Mouse (Mus musculus): Measurements from ENCODE around the gene Aff1. TPM values are rescaled to one million over a fixed set of nuclear protein-coding genes. Genes with fewer than 3 reads are reported as not detected.

The Aff1 gene
- polyA plus RNA-seq, 1 experiment: not detected

GRCm38 (mm10) chr5:103748343-103748742 lies 56.2 kb downstream of the Aff1 start:
- Histone ChIP-seq H3K27ac (ENCODE audit: insufficient read depth, low read depth, low read length) (no peak overlapping the region), H3K4me3 (ENCODE audit: insufficient read depth, low read depth, low read length) (no peak overlapping the region), H3K4me1 (ENCODE audit: control insufficient read depth, insufficient read depth, low read length) (no peaks in the 10 kb centered on the region)
- TF ChIP-seq POLR2A (IDR thresholded peaks at IDR 0.05; ENCODE audit: insufficient read depth, low read depth, low read length) (no peak), CTCF (IDR thresholded peaks at IDR 0.05; ENCODE audit: insufficient read depth, low read depth, low read length) (no peak)

DNA sequence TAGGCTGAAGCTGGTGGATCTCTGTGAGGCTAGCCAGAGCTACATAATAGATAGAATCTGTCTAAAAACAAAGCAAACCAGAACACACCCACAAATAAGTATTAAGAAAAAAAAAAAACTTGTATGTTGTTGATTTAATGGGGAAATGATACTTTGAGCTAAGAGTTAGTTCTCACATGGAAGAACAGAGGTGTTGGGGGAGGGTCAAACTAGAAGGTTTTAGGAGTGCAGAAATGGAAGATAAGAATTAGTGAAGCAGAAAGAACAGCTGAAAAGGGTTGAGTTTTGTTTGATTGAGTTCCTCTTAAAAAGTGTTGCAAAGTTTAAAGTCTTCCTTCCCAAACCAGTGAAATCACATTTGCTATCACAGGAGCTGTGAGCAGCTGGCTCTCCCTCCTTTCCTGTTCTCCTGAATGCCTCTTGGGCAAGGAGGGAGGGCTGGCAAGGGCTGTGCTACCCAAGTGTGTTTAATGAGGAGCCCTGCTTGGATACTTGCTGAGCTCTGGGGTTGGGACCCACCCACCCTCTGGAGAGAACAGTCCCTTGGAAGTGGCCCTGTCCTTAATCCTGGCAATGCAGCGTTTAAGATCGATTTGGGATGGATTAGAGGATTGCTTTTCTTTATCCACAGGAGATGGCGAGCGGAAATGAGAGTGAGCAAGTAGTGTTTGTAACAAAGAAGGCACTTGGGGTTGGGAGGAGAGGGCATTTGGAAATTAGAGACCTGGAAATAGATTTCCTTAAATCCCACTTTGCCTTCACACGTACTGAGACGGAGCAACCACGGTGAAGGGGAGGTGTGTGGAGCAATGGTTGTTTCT lies 57.5 kb downstream of the Aff1 start:
- 62% methylated on average over 7 of the region's 7 CpGs for WGBS
- no peak overlapping the region for H3K4me3 ChIP-seq (ENCODE audit: insufficient read depth, low read depth, low read length)
- H3K4me1 ChIP-seq (ENCODE audit: control insufficient read depth, insufficient read depth, low read length): peaks cover under 1% of the 10 kb centered on the region; the same call in 1 of the 2 replicates
- no peak for TF ChIP-seq POLR2A (IDR thresholded peaks at IDR 0.05; ENCODE audit: insufficient read depth, low read depth, low read length)
- no peak for TF ChIP-seq CTCF (IDR thresholded peaks at IDR 0.05; ENCODE audit: insufficient read depth, low read depth, low read length)
- H3K27ac ChIP-seq (ENCODE audit: insufficient read depth, low read depth, low read length): no peak overlapping the region

- 5% methylated on average over 23 of the region's 23 CpGs for WGBS
- Histone ChIP-seq H3K4me1 (ENCODE audit: control insufficient read depth, insufficient read depth, low read length) (peaks cover 5% of the 10 kb centered on the region; the same call in 1 of the 2 replicates), H3K4me3 (ENCODE audit: insufficient read depth, low read depth, low read length) (peak overlapping the region; percentile 41), H3K27ac (ENCODE audit: insufficient read depth, low read depth, low read length) (peak overlapping the region; percentile 38)
- TF ChIP-seq POLR2A (IDR thresholded peaks at IDR 0.05; ENCODE audit: insufficient read depth, low read depth, low read length) (no peak), CTCF (IDR thresholded peaks at IDR 0.05; ENCODE audit: insufficient read depth, low read depth, low read length) (no peak)
Observed at GRCm38 (mm10) chr5:103752665-103753510, 60.7 kb downstream of the Aff1 start.

GRCm38 (mm10) chr5:103753511-103754329 lies 61.5 kb downstream of the Aff1 start:
- peak overlapping the region; percentile 76 for H3K27ac ChIP-seq (ENCODE audit: insufficient read depth, low read depth, low read length)
- peak; percentile 55 for TF ChIP-seq POLR2A (IDR thresholded peaks at IDR 0.05; ENCODE audit: insufficient read depth, low read depth, low read length)
- TF ChIP-seq CTCF (IDR thresholded peaks at IDR 0.05; ENCODE audit: insufficient read depth, low read depth, low read length): no peak

DNA sequence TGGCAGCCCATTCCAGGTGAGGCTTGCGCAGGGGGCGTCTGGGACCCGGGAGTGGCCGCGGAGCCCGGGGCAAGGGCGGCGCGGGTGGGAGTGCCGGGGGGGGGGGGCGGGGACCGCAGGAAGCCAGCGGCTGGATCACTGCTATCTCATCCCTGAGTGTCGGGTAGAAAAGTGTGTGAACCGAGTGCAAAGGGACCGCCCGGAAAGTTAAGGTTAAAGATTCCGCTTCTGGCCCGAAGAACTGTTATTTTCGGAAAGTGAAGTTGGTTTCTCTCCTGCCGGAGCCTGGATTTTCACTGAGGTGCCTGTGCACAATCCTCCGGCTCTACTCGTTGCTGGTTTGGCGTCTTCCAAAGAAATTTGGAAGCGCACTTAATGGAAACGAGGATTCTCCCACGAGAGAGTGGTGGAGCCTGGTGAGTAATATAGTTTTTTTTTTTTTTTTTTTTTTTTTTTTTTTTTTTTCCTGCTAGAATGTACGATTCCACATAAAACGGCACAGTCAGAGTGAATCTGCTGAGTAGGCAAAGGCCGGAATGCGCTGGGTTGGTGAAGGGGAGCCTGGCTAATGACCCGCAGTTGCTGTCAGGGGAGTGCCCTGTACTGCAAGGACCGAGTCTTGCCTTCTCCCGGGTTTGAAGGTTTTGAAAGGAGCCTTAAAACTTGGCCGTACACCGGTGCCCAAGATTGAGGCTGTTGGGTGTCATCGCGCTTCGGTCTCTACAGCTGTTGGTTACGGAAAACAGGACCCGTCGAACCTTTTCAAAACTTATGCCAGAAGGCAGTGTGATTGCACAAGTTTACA lies 62.4 kb downstream of the Aff1 start:
- peaks cover 5% of the 10 kb centered on the region; the same call in 1 of the 2 replicates for H3K4me1 ChIP-seq (ENCODE audit: control insufficient read depth, insufficient read depth, low read length)
- no peak for TF ChIP-seq CTCF (IDR thresholded peaks at IDR 0.05; ENCODE audit: insufficient read depth, low read depth, low read length)
- TF ChIP-seq POLR2A (IDR thresholded peaks at IDR 0.05; ENCODE audit: insufficient read depth, low read depth, low read length): no peak
- H3K4me3 ChIP-seq (ENCODE audit: insufficient read depth, low read depth, low read length): peak overlapping the region; percentile 73
- peak overlapping the region; percentile 76; the same call in 1 of the 2 replicates for H3K27ac ChIP-seq (ENCODE audit: insufficient read depth, low read depth, low read length)
- WGBS: 4% methylated on average over 33 of the region's 42 CpGs

More at GRCm38 (mm10) chr5:103753511-103754329, 61.5 kb downstream of the Aff1 start:
- Histone ChIP-seq H3K4me1 (ENCODE audit: control insufficient read depth, insufficient read depth, low read length) (peaks cover 5% of the 10 kb centered on the region; the same call in 1 of the 2 replicates), H3K4me3 (ENCODE audit: insufficient read depth, low read depth, low read length) (peak overlapping the region; percentile 73)
- under 1% methylated on average over 85 of the region's 86 CpGs for WGBS

GRCm38 (mm10) chr5:103755135-103755487 lies 62.9 kb downstream of the Aff1 start:
- 45% methylated on average over 3 of the region's 3 CpGs for WGBS

GRCm38 (mm10) chr5:103756231-103756714 lies 64.1 kb downstream of the Aff1 start:
- 68% methylated on average over 6 of the region's 6 CpGs for WGBS
- H3K4me1 ChIP-seq (ENCODE audit: control insufficient read depth, insufficient read depth, low read length): peaks cover 16% of the 10 kb centered on the region
- no peak overlapping the region for H3K4me3 ChIP-seq (ENCODE audit: insufficient read depth, low read depth, low read length)
- no peak for TF ChIP-seq POLR2A (IDR thresholded peaks at IDR 0.05; ENCODE audit: insufficient read depth, low read depth, low read length)
- no peak for TF ChIP-seq CTCF (IDR thresholded peaks at IDR 0.05; ENCODE audit: insufficient read depth, low read depth, low read length)
- no peak overlapping the region for H3K27ac ChIP-seq (ENCODE audit: insufficient read depth, low read depth, low read length)

More at GRCm38 (mm10) chr5:103755135-103755487, 62.9 kb downstream of the Aff1 start:
- TF ChIP-seq CTCF (IDR thresholded peaks at IDR 0.05; ENCODE audit: insufficient read depth, low read depth, low read length) (no peak), POLR2A (IDR thresholded peaks at IDR 0.05; ENCODE audit: insufficient read depth, low read depth, low read length) (no peak)
- H3K4me1 ChIP-seq (ENCODE audit: control insufficient read depth, insufficient read depth, low read length): peaks cover 8% of the 10 kb centered on the region; the same call in 1 of the 2 replicates
- no peak overlapping the region for H3K27ac ChIP-seq (ENCODE audit: insufficient read depth, low read depth, low read length)
- H3K4me3 ChIP-seq (ENCODE audit: insufficient read depth, low read depth, low read length): peak overlapping the region; percentile 38; the same call in 1 of the 2 replicates

Measured in olfactory bulb, adult 2 months (tissue).